Mouse (Mus musculus) spleen, postnatal 4 days (tissue): ENCODE measurements around the gene Vmn2r93.

ENCODE experiments used
- DNase-seq, 2 experiments: peaks; one replicate each; pipeline ENCODE4 v3.0.0; 2022; ENCODE audit warnings: low spot score in 2 of 2

The Vmn2r93 gene

DNA sequence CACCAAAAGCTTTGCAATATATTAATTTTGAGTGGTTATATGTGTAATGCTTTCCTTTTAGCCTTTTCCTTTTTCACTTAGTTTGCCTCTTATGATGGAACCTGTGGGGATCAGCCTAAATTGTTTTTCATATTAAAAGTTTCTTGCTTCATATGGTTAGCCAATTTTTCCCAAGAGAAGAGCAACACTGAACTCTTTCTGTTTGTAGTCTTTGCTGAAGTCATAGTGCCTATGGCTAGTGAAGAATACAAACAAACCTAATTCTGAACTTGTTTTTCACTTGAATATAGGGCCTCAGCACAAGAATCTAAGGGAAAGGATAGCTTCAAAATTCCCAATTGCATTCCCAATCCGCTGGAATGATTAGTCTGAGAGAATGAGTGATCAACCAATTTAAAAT is at the start of gene Vmn2r93:
Gene Vmn2r93 (plus strand): TSS at position 301 of the 400 bp plus-strand sequence.
- no peak for DNase-seq

DNA sequence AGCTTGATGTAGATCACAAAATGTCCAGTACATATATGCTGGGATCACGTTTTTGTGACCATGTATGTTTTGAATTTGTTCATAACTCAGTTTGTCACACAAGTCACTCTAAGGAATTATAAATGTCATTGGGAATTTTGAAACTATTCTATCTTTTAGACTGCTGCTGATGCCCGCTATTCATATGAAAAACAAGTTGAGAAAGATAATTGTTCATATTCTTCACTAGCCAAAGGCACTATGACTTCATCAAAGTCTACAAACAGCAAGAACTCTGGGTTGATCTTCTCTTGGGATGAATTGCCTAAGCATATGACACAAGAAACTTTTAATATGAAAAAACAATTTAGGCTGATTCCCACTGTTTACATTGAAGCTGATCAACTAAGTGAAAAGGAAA is 20.2 kb upstream of the Vmn2r93 start, which contains the start of gene Vmn2r94:
Gene Vmn2r94 (minus strand): TSS at position 101 of the 400 bp plus-strand sequence.
- no peak for DNase-seq

GRCm38 (mm10) chr17:18323031-18323430 is 25.1 kb downstream of the Vmn2r93 start:
- no peak for DNase-seq

- no peak for DNase-seq
These were observed 62.1 kb downstream of the Vmn2r93 start for GRCm38 (mm10) chr17:18360007-18360406.

DNA sequence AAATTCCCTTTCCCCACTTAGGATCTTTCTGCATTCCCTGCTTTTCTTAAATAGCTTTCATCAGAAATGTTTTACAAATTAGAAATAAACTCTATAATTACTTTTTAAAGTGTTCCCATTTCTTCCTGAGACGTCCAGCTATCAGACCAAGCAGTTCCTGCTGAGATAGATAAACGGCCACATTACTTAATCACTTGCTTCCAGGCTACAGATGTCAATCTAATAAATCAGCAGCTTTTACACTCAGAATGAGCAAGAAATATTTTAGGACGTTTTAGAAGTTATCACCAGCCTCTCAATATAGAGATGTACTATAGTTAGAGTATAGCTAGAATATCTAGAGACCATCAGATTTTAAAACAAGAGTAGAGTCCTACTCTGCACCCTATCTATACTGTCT is 62.7 kb downstream of the Vmn2r93 start:
- no peak for DNase-seq
